Mouse (Mus musculus) C2C12 (cell line): ENCODE results near the gene Ftl1. TPM values are rescaled to one million over a fixed set of nuclear protein-coding genes. Genes with fewer than 3 reads are reported as not detected.
A peak's percentile ranks its signal among the peaks of the same experiment; 100 is the strongest.

Experiments used
- H3K27me3 ChIP-seq: one replicate; pipeline ENCODE4 v1.6.1; 2011; ENCODE audit not compliant: control insufficient read depth, insufficient read depth, insufficient read length
- H3K36me3 ChIP-seq: one replicate; pipeline ENCODE4 v1.6.1; 2011; ENCODE audit not compliant: control insufficient read depth, insufficient read depth
- H3K4me3 ChIP-seq: one replicate; pipeline ENCODE4 v1.5.1; 2011; ENCODE audit warnings: mild to moderate bottlenecking, control low read depth; ENCODE audit not compliant: poor library complexity, insufficient read depth, severe bottlenecking
- H3K79me2 ChIP-seq: one replicate; pipeline ENCODE4 v1.6.1; 2011; ENCODE audit not compliant: control insufficient read depth, insufficient read depth
- H3K79me3 ChIP-seq: one replicate; pipeline ENCODE4 v1.6.1; 2011; ENCODE audit warnings: low read depth, control low read depth
- H3ac ChIP-seq: one replicate; pipeline ENCODE3; 2011; ENCODE audit warnings: low read depth; ENCODE audit not compliant: control insufficient read depth, insufficient read length
- CEBPB ChIP-seq: IDR thresholded peaks from one replicate; pipeline ENCODE4 v1.6.1; 2011; ENCODE audit warnings: low read depth, mild to moderate bottlenecking, control low read depth, moderate library complexity
- CTCF ChIP-seq: IDR thresholded peaks from one replicate; pipeline ENCODE4 v1.5.1; 2011; ENCODE audit not compliant: control insufficient read depth, insufficient read depth, insufficient read length
- FOSL1 ChIP-seq: IDR thresholded peaks from one replicate; pipeline ENCODE4 v1.8.0; 2011; ENCODE audit warnings: mild to moderate bottlenecking, low read length; ENCODE audit not compliant: poor library complexity, insufficient read depth, severe bottlenecking
- MAX ChIP-seq: IDR thresholded peaks from one replicate; pipeline ENCODE4 v1.6.1; 2011; ENCODE audit warnings: mild to moderate bottlenecking, control low read depth
- MYOD1 ChIP-seq: IDR thresholded peaks from one replicate; pipeline ENCODE4 v1.6.1; 2011; ENCODE audit warnings: low read depth; ENCODE audit not compliant: control insufficient read depth, insufficient read length
- MYOG ChIP-seq: IDR thresholded peaks from one replicate; pipeline ENCODE4 v1.6.1; 2011; ENCODE audit not compliant: control insufficient read depth, insufficient read length; ENCODE audit errors: extremely low read depth
- USF1 ChIP-seq: IDR thresholded peaks from one replicate; pipeline ENCODE4 v1.6.1; 2011; ENCODE audit warnings: low read depth, mild to moderate bottlenecking, control low read depth, moderate library complexity
- microRNA-seq: library from miRNA; unstranded; fragments of <30 nt; microRNA quantifications from one replicate; pipeline ENCODE4, GENCODE M21; 2019; ENCODE audit warnings: borderline microRNAs expressed
- polyA plus RNA-seq: library from polyadenylated mRNA; unstranded; fragments of >200 nt; fragmentation: generic; extraction: Trizol; gene quantifications from one replicate; pipeline ENCODE4 v1.2.1, GENCODE M21; 2012; ENCODE audit warnings: missing spikeins

Ftl1 gene
- polyA plus RNA-seq, 1 experiment: 14,288 TPM

GRCm38 (mm10) chr7:45412421-45412820 is 47.3 kb downstream of the Ftl1 start:
- H3K4me3 ChIP-seq: no peak overlapping the region
- H3ac ChIP-seq: no peak overlapping the region
- H3K79me3 ChIP-seq: no peaks in the 10 kb centered on the region
- TF ChIP-seq MYOG (no peak), CTCF (no peak), MAX (no peak), FOSL1 (no peak), MYOD1 (no peak), CEBPB (no peak)
- H3K27me3 ChIP-seq: peaks cover 27% of the 10 kb centered on the region
- no peaks in the 10 kb centered on the region for H3K79me2 ChIP-seq
- no peaks in the 10 kb centered on the region for H3K36me3 ChIP-seq

- H3K4me3 ChIP-seq: no peak overlapping the region
- no peaks in the 10 kb centered on the region for H3K36me3 ChIP-seq
- TF ChIP-seq FOSL1: no peak
- TF ChIP-seq MAX: no peak
- TF ChIP-seq CEBPB: peak; percentile 67
- peaks cover 31% of the 10 kb centered on the region for H3K27me3 ChIP-seq
- no peaks in the 10 kb centered on the region for H3K79me3 ChIP-seq
- no peak overlapping the region for H3ac ChIP-seq
- H3K79me2 ChIP-seq: no peaks in the 10 kb centered on the region
Observed at GRCm38 (mm10) chr7:45409497-45410163, 50.1 kb downstream of the Ftl1 start.

- Histone ChIP-seq H3K79me2 (no peaks in the 10 kb centered on the region), H3K79me3 (no peaks in the 10 kb centered on the region), H3K4me3 (no peak overlapping the region), H3ac (no peak overlapping the region), H3K36me3 (no peaks in the 10 kb centered on the region), H3K27me3 (peaks cover 31% of the 10 kb centered on the region)
- TF ChIP-seq CTCF (no peak), MYOD1 (no peak), FOSL1 (no peak), USF1 (no peak), MAX (no peak), MYOG (no peak), CEBPB (no peak)
Observed at GRCm38 (mm10) chr7:45408949-45409348, 50.7 kb downstream of the Ftl1 start.

- H3K27me3 ChIP-seq: peaks cover 31% of the 10 kb centered on the region
Observed at GRCm38 (mm10) chr7:45408351-45408750, 51.3 kb downstream of the Ftl1 start.

More at GRCm38 (mm10) chr7:45408351-45408750, 51.3 kb downstream of the Ftl1 start:
- no peak for TF ChIP-seq MYOG
- H3K4me3 ChIP-seq: no peak overlapping the region
- H3K79me2 ChIP-seq: no peaks in the 10 kb centered on the region
- no peak overlapping the region for H3ac ChIP-seq
- no peaks in the 10 kb centered on the region for H3K79me3 ChIP-seq
- H3K36me3 ChIP-seq: no peaks in the 10 kb centered on the region

Small RNA genes within 50 kb of the gene (microRNA-seq; reads per million reads assigned to microRNA genes)
- 0.96 reads per million, percentile 20 among the genes with 10 or more reads in this experiment for gene Gm22133

Other genes with a start within 250 kb of the Ftl1 start
- 0.07 TPM for gene Dkkl1, start 247.7 kb downstream of the Ftl1 start, polyA plus RNA-seq
- gene Tead2, start 244.1 kb downstream of the Ftl1 start, polyA plus RNA-seq: 127 TPM
- 0.37 TPM for gene Cd37, start 220.8 kb downstream of the Ftl1 start, polyA plus RNA-seq
- not detected for gene Slc6a16, start 218.8 kb downstream of the Ftl1 start, polyA plus RNA-seq
- gene Slc6a21, start 182.4 kb downstream of the Ftl1 start, polyA plus RNA-seq: not detected
- 10.6 TPM for gene Trpm4, start 126.1 kb downstream of the Ftl1 start, polyA plus RNA-seq
- gene Hrc, start 124.6 kb downstream of the Ftl1 start, polyA plus RNA-seq: 0.51 TPM
- 4.8 TPM for gene Ppfia3, start 92.9 kb downstream of the Ftl1 start, polyA plus RNA-seq
- gene Lin7b, start 89.3 kb downstream of the Ftl1 start, polyA plus RNA-seq: 0.94 TPM
- gene Snrnp70, start 64.1 kb downstream of the Ftl1 start, polyA plus RNA-seq: 321 TPM
- 0.01 TPM for gene Kcna7, start 54.2 kb downstream of the Ftl1 start, polyA plus RNA-seq
- gene Ntf5, start 46.2 kb downstream of the Ftl1 start, polyA plus RNA-seq: 0.92 TPM
- gene Lhb, start 39.1 kb downstream of the Ftl1 start, polyA plus RNA-seq: not detected
- gene Gys1, start 25.0 kb downstream of the Ftl1 start, polyA plus RNA-seq: 25.2 TPM
- gene Ruvbl2, start 21.8 kb downstream of the Ftl1 start, polyA plus RNA-seq: 179 TPM
- 642 TPM for gene Bax, start 7.0 kb upstream of the Ftl1 start, polyA plus RNA-seq
- gene Tulp2, start 22.0 kb upstream of the Ftl1 start, polyA plus RNA-seq: not detected
- not detected for gene Gm45808, start 26.9 kb upstream of the Ftl1 start, polyA plus RNA-seq
- gene Dhdh, start 28.9 kb upstream of the Ftl1 start, polyA plus RNA-seq: 0.07 TPM
- gene Nucb1, start 50.5 kb upstream of the Ftl1 start, polyA plus RNA-seq: 115 TPM
- 32.5 TPM for gene Ppp1r15a, start 66.4 kb upstream of the Ftl1 start, polyA plus RNA-seq
- gene Plekha4, start 66.4 kb upstream of the Ftl1 start, polyA plus RNA-seq: 0.89 TPM
- gene Hsd17b14, start 95.0 kb upstream of the Ftl1 start, polyA plus RNA-seq: 1.7 TPM
- gene Bcat2, start 110.3 kb upstream of the Ftl1 start, polyA plus RNA-seq: 26.5 TPM
- gene Fgf21, start 155.6 kb upstream of the Ftl1 start, polyA plus RNA-seq: 0.97 TPM
- gene Fut1, start 157.4 kb upstream of the Ftl1 start, polyA plus RNA-seq: 0.04 TPM
- gene Izumo1, start 161.9 kb upstream of the Ftl1 start, polyA plus RNA-seq: not detected
- not detected for gene Rasip1, start 167.6 kb upstream of the Ftl1 start, polyA plus RNA-seq
- 0.48 TPM for gene Mamstr, start 180.1 kb upstream of the Ftl1 start, polyA plus RNA-seq
- 0.01 TPM for gene Fut2, start 206.5 kb upstream of the Ftl1 start, polyA plus RNA-seq
- 0.04 TPM for gene Ntn5, start 224.1 kb upstream of the Ftl1 start, polyA plus RNA-seq
- gene Sec1, start 234.5 kb upstream of the Ftl1 start, polyA plus RNA-seq: 0.18 TPM
- 0.44 TPM for gene Car11, start 240.0 kb upstream of the Ftl1 start, polyA plus RNA-seq
- gene Dbp, start 245.2 kb upstream of the Ftl1 start, polyA plus RNA-seq: 5.6 TPM